Mouse (Mus musculus) ES-Bruce4 (cell line): Measurements from ENCODE around the gene Cdipt. TPM values are rescaled to one million over a fixed set of nuclear protein-coding genes. Genes with fewer than 3 reads are reported as not detected.

Experiments used
- H3K27ac ChIP-seq: 2 replicates; pipeline ENCODE4 v1.5.1; 2012; ENCODE audit warnings: low read length, inconsistent platforms; ENCODE audit not compliant: insufficient read depth
- H3K27me3 ChIP-seq: 2 replicates; pipeline ENCODE4 v1.6.1; 2012; ENCODE audit warnings: mild to moderate bottlenecking, low read length, inconsistent platforms; ENCODE audit not compliant: control insufficient read depth, poor library complexity, insufficient read depth, severe bottlenecking
- H3K36me3 ChIP-seq: 2 replicates; pipeline ENCODE4 v1.6.1; 2012; ENCODE audit warnings: inconsistent platforms, mild to moderate bottlenecking, low read length, moderate library complexity; ENCODE audit not compliant: control insufficient read depth, poor library complexity, insufficient read depth, severe bottlenecking
- H3K4me1 ChIP-seq: one replicate; pipeline ENCODE4 v1.8.1; 2011; ENCODE audit warnings: low read length; ENCODE audit not compliant: control insufficient read depth, insufficient read depth
- H3K4me3 ChIP-seq: 2 replicates; pipeline ENCODE4 v1.5.1; 2011; ENCODE audit warnings: low read depth, mild to moderate bottlenecking, low read length
- H3K9ac ChIP-seq: 2 replicates; pipeline ENCODE4 v1.6.1; 2012; ENCODE audit warnings: low read depth, mild to moderate bottlenecking, inconsistent platforms; ENCODE audit not compliant: poor library complexity, severe bottlenecking
- H3K9me3 ChIP-seq: replicated peaks from 2 replicates; pipeline ENCODE4 v1.6.1; 2012; ENCODE audit warnings: mild to moderate bottlenecking, low read length, inconsistent platforms; ENCODE audit not compliant: control insufficient read depth, poor library complexity, insufficient read depth, severe bottlenecking
- CTCF ChIP-seq: IDR thresholded peaks from one replicate; pipeline ENCODE4 v1.8.1; 2011; ENCODE audit warnings: low read depth, low read length
- EP300 ChIP-seq: IDR thresholded peaks from 2 replicates; pipeline ENCODE4 v1.6.1; 2011; ENCODE audit warnings: low read depth, low read length; ENCODE audit not compliant: insufficient read depth
- POLR2A ChIP-seq: IDR thresholded peaks from one replicate; pipeline ENCODE4 v1.8.1; 2011; ENCODE audit warnings: low read length; ENCODE audit not compliant: insufficient read depth
- polyA plus RNA-seq: library from polyadenylated mRNA; stranded (reverse); fragments of >200 nt; gene quantifications from 2 replicates; pipeline ENCODE4 v1.2.4, GENCODE M21; 2011; ENCODE audit warnings: low read depth; ENCODE audit not compliant: missing spikeins, insufficient read depth, insufficient read length

Gene Cdipt
- polyA plus RNA-seq, 1 experiment, result 42.8 TPM

- no peak overlapping the region for H3K4me3 ChIP-seq
- H3K36me3 ChIP-seq, result no peaks in the 10 kb centered on the region
- TF ChIP-seq EP300 (no peak), CTCF (no peak), POLR2A (no peak)
These were observed 24.0 kb upstream of the Cdipt start for GRCm38 (mm10) chr7:126951741-126952140.

GRCm38 (mm10) chr7:126952646-126953045 lies 23.1 kb upstream of the Cdipt start:
- TF ChIP-seq CTCF (no peak), EP300 (no peak), POLR2A (no peak)
- no peaks in the 10 kb centered on the region for H3K9me3 ChIP-seq
- no peak overlapping the region for H3K9ac ChIP-seq
- no peaks in the 10 kb centered on the region for H3K36me3 ChIP-seq
- no peak overlapping the region for H3K27ac ChIP-seq
- no peak overlapping the region for H3K4me3 ChIP-seq
- H3K4me1 ChIP-seq, result no peaks in the 10 kb centered on the region
- no peaks in the 10 kb centered on the region for H3K27me3 ChIP-seq

More at GRCm38 (mm10) chr7:126951741-126952140, 24.0 kb upstream of the Cdipt start:
- no peaks in the 10 kb centered on the region for H3K9me3 ChIP-seq
- H3K9ac ChIP-seq, result no peak overlapping the region
- no peaks in the 10 kb centered on the region for H3K27me3 ChIP-seq
- no peak overlapping the region for H3K27ac ChIP-seq
- H3K4me1 ChIP-seq, result no peaks in the 10 kb centered on the region

GRCm38 (mm10) chr7:126955125-126955524 lies 20.6 kb upstream of the Cdipt start:
- H3K27me3 ChIP-seq, result no peaks in the 10 kb centered on the region
- no peak for TF ChIP-seq POLR2A
- TF ChIP-seq EP300, result no peak
- TF ChIP-seq CTCF, result no peak
- no peak overlapping the region for H3K9ac ChIP-seq
- no peaks in the 10 kb centered on the region for H3K9me3 ChIP-seq
- no peaks in the 10 kb centered on the region for H3K36me3 ChIP-seq
- no peak overlapping the region for H3K4me3 ChIP-seq
- H3K4me1 ChIP-seq, result no peaks in the 10 kb centered on the region
- H3K27ac ChIP-seq, result no peak overlapping the region

- Histone ChIP-seq H3K4me1 (no peaks in the 10 kb centered on the region), H3K27ac (no peak overlapping the region), H3K4me3 (no peak overlapping the region), H3K36me3 (no peaks in the 10 kb centered on the region), H3K9me3 (no peaks in the 10 kb centered on the region), H3K9ac (no peak overlapping the region), H3K27me3 (no peaks in the 10 kb centered on the region)
- TF ChIP-seq POLR2A (no peak), EP300 (no peak), CTCF (no peak)
These were observed 15.9 kb upstream of the Cdipt start for GRCm38 (mm10) chr7:126959780-126960179.

- no peak for TF ChIP-seq EP300
- no peak for TF ChIP-seq CTCF
- TF ChIP-seq POLR2A, result no peak
- Histone ChIP-seq H3K4me1 (no peaks in the 10 kb centered on the region), H3K27me3 (no peaks in the 10 kb centered on the region), H3K27ac (no peak overlapping the region), H3K9ac (no peak overlapping the region), H3K9me3 (no peaks in the 10 kb centered on the region), H3K36me3 (no peaks in the 10 kb centered on the region), H3K4me3 (no peak overlapping the region)
These were observed 14.6 kb upstream of the Cdipt start for GRCm38 (mm10) chr7:126961095-126961494.

- Histone ChIP-seq H3K9me3 (no peaks in the 10 kb centered on the region), H3K9ac (no peak overlapping the region), H3K36me3 (no peaks in the 10 kb centered on the region), H3K27ac (no peak overlapping the region), H3K4me1 (no peaks in the 10 kb centered on the region), H3K27me3 (no peaks in the 10 kb centered on the region), H3K4me3 (no peak overlapping the region)
- no peak for TF ChIP-seq POLR2A
- no peak for TF ChIP-seq CTCF
- TF ChIP-seq EP300, result no peak
These were observed 13.7 kb upstream of the Cdipt start for GRCm38 (mm10) chr7:126961965-126962364.
